Mouse (Mus musculus) stomach, embryonic 14.5 days (tissue): ENCODE data around the gene Dennd6b. TPM values are rescaled to one million over a fixed set of nuclear protein-coding genes. Genes with fewer than 3 reads are reported as not detected.
A peak's percentile ranks its signal among the peaks of the same experiment; 100 is the strongest.

ENCODE experiments used
- ATAC-seq: fragments of 200-750 bp; cut with Nextera tagmentation; 2 replicates; pipeline ENCODE4 v1.8.0; 2017; ENCODE audit warnings: low read depth, moderate TSS enrichment; ENCODE audit not compliant: insufficient number of reproducible peaks, insufficient read depth, low FRiP score
- H3K27ac ChIP-seq: fragments of 300-500 bp; sonication (generic); 2 replicates; pipeline ENCODE4 v1.5.1; 2014; ENCODE audit warnings: mild to moderate bottlenecking, low read length, moderate library complexity, mixed read lengths
- H3K27me3 ChIP-seq: fragments of 300-500 bp; sonication (generic); 2 replicates; pipeline ENCODE4 v1.6.1; 2014; ENCODE audit warnings: low read length, control low read depth, mixed read lengths; ENCODE audit not compliant: control insufficient read depth, insufficient read depth
- H3K36me3 ChIP-seq: fragments of 300-500 bp; sonication (generic); 2 replicates; pipeline ENCODE4 v1.6.1; 2014; ENCODE audit warnings: mild to moderate bottlenecking, control low read depth, low read length, moderate library complexity, mixed read lengths; ENCODE audit not compliant: control insufficient read depth, insufficient read depth
- H3K4me1 ChIP-seq: fragments of 300-500 bp; sonication (generic); 2 replicates; pipeline ENCODE4 v1.6.1; 2014; ENCODE audit warnings: low read length, control low read depth, mixed read lengths; ENCODE audit not compliant: control insufficient read depth, insufficient read depth
- H3K4me2 ChIP-seq: fragments of 300-500 bp; sonication (generic); replicated peaks from 2 replicates; pipeline ENCODE4 v1.6.1; 2014; ENCODE audit warnings: low read depth, low read length, control low read depth
- H3K4me3 ChIP-seq: fragments of 300-500 bp; sonication (generic); 2 replicates; pipeline ENCODE4 v1.5.1; 2014; ENCODE audit warnings: low read depth, low read length, control low read depth
- H3K9ac ChIP-seq: fragments of 300-500 bp; sonication (generic); replicated peaks from 2 replicates; pipeline ENCODE4 v1.6.1; 2014; ENCODE audit warnings: low read depth, mild to moderate bottlenecking, control low read depth, low read length, moderate library complexity, mixed read lengths
- H3K9me3 ChIP-seq: fragments of 300-500 bp; sonication (generic); 2 replicates; pipeline ENCODE4 v1.6.1; 2016; ENCODE audit warnings: low read depth, low read length, control low read depth; ENCODE audit not compliant: control insufficient read depth
- WGBS: fragments of 180-500 bp; shearing (Covaris S2); extraction: QIAGEN DNeasy Blood & Tissue Kit; methylation state at CpG from one replicate; pipeline ENCODE4 v1.1.7; 2014; 5-methylcytosine and 5-hydroxymethylcytosine counted together
- polyA plus RNA-seq: library from polyadenylated mRNA; unstranded; fragments of >200 nt; fragmentation: Nextera tagmentation; extraction: Ambion mirVana; gene quantifications from 2 replicates; pipeline ENCODE4 v1.2.1, GENCODE M21; 2014

Dennd6b gene
- polyA plus RNA-seq, 1 experiment from 2014 or later, result 16.4 TPM

GRCm38 (mm10) chr15:89195261-89195681 is 1.0 kb downstream of the Dennd6b start:
- no peaks in the 10 kb centered on the region for H3K9me3 ChIP-seq
- H3K27ac ChIP-seq, result peak overlapping the region; percentile 97
- no peaks in the 10 kb centered on the region for H3K36me3 ChIP-seq
- peak overlapping the region; percentile 69 for H3K4me2 ChIP-seq
- 39% methylated on average over 6 of the region's 6 CpGs for WGBS
- H3K4me1 ChIP-seq, result peaks cover 15% of the 10 kb centered on the region
- peak overlapping the region; percentile 94 for H3K9ac ChIP-seq
- peak; percentile 8; the same call in 1 of the 2 replicates for ATAC-seq
- H3K27me3 ChIP-seq, result no peaks in the 10 kb centered on the region
- peak overlapping the region; percentile 79 for H3K4me3 ChIP-seq

- ATAC-seq, result no peak
These were observed 11.4 kb downstream of the Dennd6b start for GRCm38 (mm10) chr15:89184937-89185227.

GRCm38 (mm10) chr15:89184141-89184936 is 12.0 kb downstream of the Dennd6b start:
- ATAC-seq, result no peak
- no peak overlapping the region for H3K9ac ChIP-seq
- peaks cover 3% of the 10 kb centered on the region; the same call in 1 of the 2 replicates for H3K36me3 ChIP-seq
- peaks cover 13% of the 10 kb centered on the region for H3K4me1 ChIP-seq
- H3K4me2 ChIP-seq, result no peak overlapping the region
- whole genome bisulfite sequencing, result 70% methylated on average over 5 of the region's 5 CpGs
- no peaks in the 10 kb centered on the region for H3K9me3 ChIP-seq
- H3K27me3 ChIP-seq, result no peaks in the 10 kb centered on the region
- H3K4me3 ChIP-seq, result no peak overlapping the region
- no peak overlapping the region for H3K27ac ChIP-seq

More at GRCm38 (mm10) chr15:89184937-89185227, 11.4 kb downstream of the Dennd6b start:
- H3K27me3 ChIP-seq, result no peaks in the 10 kb centered on the region
- peaks cover 13% of the 10 kb centered on the region for H3K4me1 ChIP-seq
- no peaks in the 10 kb centered on the region for H3K9me3 ChIP-seq
- no peak overlapping the region for H3K4me3 ChIP-seq
- H3K27ac ChIP-seq, result no peak overlapping the region
- WGBS, result 93% methylated on average over 5 of the region's 5 CpGs
- no peak overlapping the region for H3K4me2 ChIP-seq
- H3K36me3 ChIP-seq, result peaks cover 3% of the 10 kb centered on the region; the same call in 1 of the 2 replicates
- H3K9ac ChIP-seq, result no peak overlapping the region

- Histone ChIP-seq H3K9me3 (no peaks in the 10 kb centered on the region), H3K27me3 (no peaks in the 10 kb centered on the region), H3K4me3 (no peak overlapping the region), H3K4me1 (peaks cover 22% of the 10 kb centered on the region), H3K36me3 (no peaks in the 10 kb centered on the region), H3K4me2 (no peak overlapping the region), H3K27ac (no peak overlapping the region; the same call in 1 of the 2 replicates), H3K9ac (no peak overlapping the region)
- 66% methylated on average over 5 of the region's 5 CpGs for WGBS
- ATAC-seq, result no peak
These were observed 13.5 kb downstream of the Dennd6b start for GRCm38 (mm10) chr15:89182842-89183241.

- Histone ChIP-seq H3K4me2 (no peak overlapping the region), H3K9ac (no peak overlapping the region), H3K4me3 (no peak overlapping the region), H3K27ac (peak overlapping the region; percentile 59), H3K9me3 (no peaks in the 10 kb centered on the region), H3K27me3 (no peaks in the 10 kb centered on the region), H3K36me3 (no peaks in the 10 kb centered on the region), H3K4me1 (peaks cover 27% of the 10 kb centered on the region)
- ATAC-seq, result no peak
- 29% methylated on average over 6 of the region's 6 CpGs for WGBS
These were observed 14.0 kb downstream of the Dennd6b start for GRCm38 (mm10) chr15:89182328-89182741.

- Histone ChIP-seq H3K27ac (peak overlapping the region; percentile 59; the same call in 1 of the 2 replicates), H3K9ac (no peak overlapping the region)
- WGBS, result 63% methylated on average over 10 of the region's 10 CpGs
These were observed 14.6 kb downstream of the Dennd6b start for GRCm38 (mm10) chr15:89181561-89182270.

GRCm38 (mm10) chr15:89180571-89181229 is 15.6 kb downstream of the Dennd6b start, which contains the start of gene Plxnb2:
TSS of gene Plxnb2 (minus strand) at chr15:89180788.
- Histone ChIP-seq H3K4me1 (peaks cover 42% of the 10 kb centered on the region), H3K9ac (peak within 1 kb of the TSS; percentile 87), H3K4me3 (peak within 1 kb of the TSS; percentile 78), H3K36me3 (no peaks in the 10 kb centered on the region), H3K9me3 (no peaks in the 10 kb centered on the region), H3K4me2 (peak within 1 kb of the TSS; percentile 61), H3K27me3 (no peaks in the 10 kb centered on the region), H3K27ac (peak within 1 kb of the TSS; percentile 86)
- ATAC-seq, result peak; percentile 87
- WGBS, result under 1% methylated on average over 60 of the region's 72 CpGs

More at GRCm38 (mm10) chr15:89181561-89182270, 14.6 kb downstream of the Dennd6b start:
- no peaks in the 10 kb centered on the region for H3K36me3 ChIP-seq
- H3K9me3 ChIP-seq, result no peaks in the 10 kb centered on the region
- peak overlapping the region; percentile 78 for H3K4me3 ChIP-seq
- H3K4me2 ChIP-seq, result peak overlapping the region; percentile 61
- ATAC-seq, result no peak
- H3K4me1 ChIP-seq, result peaks cover 34% of the 10 kb centered on the region
- H3K27me3 ChIP-seq, result no peaks in the 10 kb centered on the region

- H3K27ac ChIP-seq, result peak overlapping the region; percentile 86
- no peak for ATAC-seq
These were observed 16.2 kb downstream of the Dennd6b start for GRCm38 (mm10) chr15:89180081-89180541.

More at GRCm38 (mm10) chr15:89180081-89180541, 16.2 kb downstream of the Dennd6b start:
- Histone ChIP-seq H3K4me2 (peak overlapping the region; percentile 61), H3K4me3 (peak overlapping the region; percentile 78), H3K4me1 (peaks cover 48% of the 10 kb centered on the region), H3K9ac (peak overlapping the region; percentile 87), H3K9me3 (no peaks in the 10 kb centered on the region), H3K27me3 (no peaks in the 10 kb centered on the region), H3K36me3 (no peaks in the 10 kb centered on the region)
- WGBS, result 0% methylated on average over 26 of the region's 26 CpGs
